Mouse (Mus musculus): Measurements from ENCODE around the gene Akr1c18. TPM values are rescaled to one million over a fixed set of nuclear protein-coding genes. Genes with fewer than 3 reads are reported as not detected.
A peak's percentile ranks its signal among the peaks of the same experiment; 100 is the strongest.

Gene Akr1c18
- total RNA-seq, 2 experiments from 2014 or later = 0.65 to 1.0 TPM

GRCm38 (mm10) chr13:4110281-4111188 is 39.9 kb downstream of the Akr1c18 start:
- ATAC-seq (ENCODE audit: poor library complexity, severe bottlenecking) = peak; percentile 82

DNA sequence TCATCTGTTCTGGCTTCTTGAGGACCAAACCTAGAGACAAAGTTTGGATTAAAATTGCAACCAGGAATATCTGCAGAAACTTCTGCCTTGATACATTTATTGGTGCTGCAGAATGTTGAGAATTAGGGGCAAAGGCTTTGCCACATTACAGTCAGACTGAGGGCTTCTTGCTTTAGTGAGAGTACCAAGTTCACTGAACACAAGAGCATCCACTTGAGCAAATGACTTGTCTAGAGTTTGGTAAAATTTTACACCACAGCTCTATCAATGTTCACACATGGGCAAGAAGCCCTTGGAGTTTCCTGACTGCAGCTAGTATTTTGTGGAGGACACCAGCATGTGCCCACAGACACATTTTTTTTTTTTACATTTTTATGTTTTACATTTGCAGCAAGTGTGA is 47.7 kb downstream of the Akr1c18 start:
- no peak for ATAC-seq (ENCODE audit: poor library complexity, severe bottlenecking)

GRCm38 (mm10) chr13:4101691-4102090 is 48.8 kb downstream of the Akr1c18 start:
- ATAC-seq (ENCODE audit: poor library complexity, severe bottlenecking) = no peak

Other genes with a start within 250 kb of the Akr1c18 start
- gene Net1, start 232.4 kb downstream of the Akr1c18 start, total RNA-seq (2015) = 31.1 and 38.0 TPM in 2 replicates
- gene Net1, start 232.4 kb downstream of the Akr1c18 start, total RNA-seq (2017) = 81.2 and 102 TPM in 2 replicates
- gene Tubal3, start 232.4 kb downstream of the Akr1c18 start, total RNA-seq (2015) = not detected in 2 replicates
- gene Tubal3, start 232.4 kb downstream of the Akr1c18 start, total RNA-seq (2017) = not detected in 2 replicates
- gene Ucn3, start 205.3 kb downstream of the Akr1c18 start, total RNA-seq (2015) = not detected in 2 replicates
- not detected in 2 replicates for gene Ucn3, start 205.3 kb downstream of the Akr1c18 start, total RNA-seq (2017)
- gene Akr1c14, start 101.6 kb downstream of the Akr1c18 start, total RNA-seq (2015) = not detected in 2 replicates
- not detected in 2 replicates for gene Akr1c14, start 101.6 kb downstream of the Akr1c18 start, total RNA-seq (2017)
- gene Akr1c13, start 40.5 kb upstream of the Akr1c18 start, total RNA-seq (2015) = 28.8 and 30.1 TPM in 2 replicates
- gene Akr1c13, start 40.5 kb upstream of the Akr1c18 start, total RNA-seq (2017) = 31.9 and 34.9 TPM in 2 replicates
- not detected in 2 replicates for gene Akr1c19, start 78.0 kb upstream of the Akr1c18 start, total RNA-seq (2015)
- gene Akr1c19, start 78.0 kb upstream of the Akr1c18 start, total RNA-seq (2017) = not detected in 2 replicates
- gene Akr1c12, start 128.8 kb upstream of the Akr1c18 start, total RNA-seq (2015) = 0.27 TPM in 1 of 2 replicates, not detected in the other
- 0.51 and 0.94 TPM in 2 replicates for gene Akr1c12, start 128.8 kb upstream of the Akr1c18 start, total RNA-seq (2017)